Mouse (Mus musculus) liver, postnatal 0 days (tissue): ENCODE measurements at regions not wholly inside any gene's neighbourhood (a gene's known extent, or its start where the extent isn't known, plus 50 kb on each side); places are given as distances from the start of the nearest gene placed in this dataset.

Experiments used
- CTCF ChIP-seq: sonication (generic); IDR thresholded peaks from 2 replicates; pipeline ENCODE4 v1.5.1; 2016; ENCODE audit warnings: antibody characterized with exemption, low read depth
- EP300 ChIP-seq: IDR thresholded peaks from 2 replicates; pipeline ENCODE4 v1.6.1; 2016; ENCODE audit warnings: antibody characterized with exemption, low read depth, mild to moderate bottlenecking

- TF ChIP-seq CTCF (no peak), EP300 (no peak)
These were observed 176.1 kb downstream of the Trim29 start for GRCm38 (mm10) chr9:43486704-43487103.
